Mouse (Mus musculus) stomach, embryonic 16.5 days (tissue): ENCODE measurements around the gene Sv2b. TPM values are rescaled to one million over a fixed set of nuclear protein-coding genes. Genes with fewer than 3 reads are reported as not detected.
"Not testable (repeated sequence)": the region's sequence is repeated elsewhere in the genome, so short reads cannot be mapped to it uniquely, and the experiment has no call there.

Source experiments
- ATAC-seq: fragments of 200-750 bp; cut with Nextera tagmentation; 2 replicates; pipeline ENCODE4 v1.8.0; 2017; ENCODE audit warnings: moderate number of reproducible peaks, moderate TSS enrichment; ENCODE audit not compliant: insufficient read depth, low FRiP score
- H3K27ac ChIP-seq: fragments of 300-500 bp; sonication (generic); 2 replicates; pipeline ENCODE4 v1.5.1; 2014; ENCODE audit warnings: low read length
- H3K27me3 ChIP-seq: fragments of 300-500 bp; sonication (generic); 2 replicates; pipeline ENCODE4 v1.6.1; 2014; ENCODE audit warnings: low read length, control low read depth, mixed read lengths; ENCODE audit not compliant: control insufficient read depth, insufficient read depth
- H3K36me3 ChIP-seq: fragments of 300-500 bp; sonication (generic); 2 replicates; pipeline ENCODE4 v1.6.1; 2014; ENCODE audit warnings: low read length; ENCODE audit not compliant: control insufficient read depth, insufficient read depth
- H3K4me1 ChIP-seq: fragments of 300-500 bp; sonication (generic); 2 replicates; pipeline ENCODE4 v1.6.1; 2014; ENCODE audit warnings: low read length, control low read depth, mixed read lengths; ENCODE audit not compliant: control insufficient read depth, insufficient read depth
- H3K4me2 ChIP-seq: fragments of 300-500 bp; sonication (generic); 2 replicates; pipeline ENCODE4 v1.6.1; 2014; ENCODE audit warnings: low read depth, low read length, mixed read lengths
- H3K4me3 ChIP-seq: fragments of 300-500 bp; sonication (generic); replicated peaks from 2 replicates; pipeline ENCODE4 v1.5.1; 2014; ENCODE audit warnings: mild to moderate bottlenecking, low read length
- H3K9ac ChIP-seq: fragments of 300-500 bp; sonication (generic); 2 replicates; pipeline ENCODE4 v1.6.1; 2014; ENCODE audit warnings: low read length
- H3K9me3 ChIP-seq: fragments of 300-500 bp; sonication (generic); replicated peaks from 2 replicates; pipeline ENCODE4 v1.6.1; 2016; ENCODE audit warnings: low read length, control low read depth; ENCODE audit not compliant: control insufficient read depth
- WGBS: fragments of 180-500 bp; shearing (Covaris S2); extraction: QIAGEN DNeasy Blood & Tissue Kit; methylation state at CpG from one replicate; pipeline ENCODE4 v1.1.7; 2014; 5-methylcytosine and 5-hydroxymethylcytosine counted together
- polyA plus RNA-seq: library from polyadenylated mRNA; unstranded; fragments of >200 nt; fragmentation: Nextera tagmentation; extraction: Ambion mirVana; gene quantifications from 2 replicates; pipeline ENCODE4 v1.2.1, GENCODE M21; 2015

Gene Sv2b
- polyA plus RNA-seq, 1 experiment from 2014 or later: 3.4 TPM

DNA sequence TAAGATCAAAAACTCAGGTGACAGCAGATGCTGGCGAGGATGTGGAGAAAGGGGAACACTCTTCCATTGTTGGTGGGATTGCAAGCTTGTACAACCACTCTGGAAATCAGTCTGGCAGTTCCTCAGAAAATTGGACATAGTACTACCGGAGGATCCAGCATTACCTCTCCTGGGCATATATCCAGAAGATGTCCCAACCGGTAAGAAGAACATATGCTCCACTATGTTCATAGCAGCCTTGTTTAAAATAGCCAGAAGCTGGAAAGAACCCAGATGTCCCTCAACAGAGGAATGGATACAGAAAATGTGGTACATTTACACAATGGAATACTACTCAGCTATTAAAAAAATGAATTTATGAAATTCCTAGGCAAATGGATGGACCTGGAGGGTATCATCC is 13.7 kb upstream of the Sv2b start:
- not testable (repeated sequence) for H3K27ac ChIP-seq, H3K4me1 ChIP-seq, H3K9ac ChIP-seq, H3K4me2 ChIP-seq, ATAC-seq, H3K27me3 ChIP-seq, H3K9me3 ChIP-seq, H3K4me3 ChIP-seq, H3K36me3 ChIP-seq
- WGBS: 80% methylated on average over 3 of the region's 3 CpGs

DNA sequence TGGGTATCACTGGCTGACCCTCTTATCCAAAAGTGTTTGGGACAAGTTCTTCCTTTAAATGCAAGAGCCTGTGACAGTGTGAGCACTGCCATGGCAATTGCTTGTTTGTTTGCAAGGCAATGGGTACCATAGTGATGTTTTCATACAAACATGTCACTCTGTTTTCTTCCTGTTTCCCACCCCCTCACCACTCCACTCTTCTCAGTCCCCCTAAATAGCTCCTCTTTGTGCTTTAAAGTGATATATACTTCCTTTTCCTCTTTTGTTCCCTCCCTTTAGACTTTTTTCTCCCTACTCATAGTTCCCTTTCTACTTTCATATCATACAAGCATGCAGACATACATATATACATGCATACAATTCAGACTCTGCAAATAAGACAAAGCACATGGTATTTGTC is 10.9 kb upstream of the Sv2b start:
- ATAC-seq: no peak
- Histone ChIP-seq H3K36me3 (no peaks in the 10 kb centered on the region), H3K4me3 (no peak overlapping the region), H3K27me3 (no peaks in the 10 kb centered on the region), H3K9ac (no peak overlapping the region), H3K4me2 (no peak overlapping the region), H3K9me3 (no peaks in the 10 kb centered on the region), H3K27ac (no peak overlapping the region), H3K4me1 (no peaks in the 10 kb centered on the region)

DNA sequence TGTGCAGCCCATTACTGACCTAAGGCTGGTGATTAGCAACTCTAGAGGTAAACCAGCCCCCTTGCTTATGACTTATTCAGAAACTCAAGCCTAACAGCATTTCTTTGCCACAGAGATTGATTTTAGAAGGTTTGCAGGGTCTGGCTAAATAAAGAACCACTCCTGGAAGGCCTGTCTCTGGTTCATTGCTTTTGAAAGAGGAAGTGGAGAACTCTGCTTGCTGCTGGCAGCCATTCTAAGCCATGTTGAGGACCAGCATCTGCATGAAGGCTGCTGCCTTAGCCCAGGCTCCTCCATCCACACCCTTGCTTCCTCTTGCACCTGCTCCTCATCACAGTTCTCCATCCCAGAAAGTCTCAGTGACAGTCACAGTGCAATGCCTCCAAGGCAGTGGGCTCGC is 9.3 kb upstream of the Sv2b start:
- Histone ChIP-seq H3K9ac (no peak overlapping the region), H3K27ac (no peak overlapping the region), H3K36me3 (no peaks in the 10 kb centered on the region), H3K4me1 (no peaks in the 10 kb centered on the region), H3K4me2 (no peak overlapping the region), H3K27me3 (no peaks in the 10 kb centered on the region), H3K4me3 (no peak overlapping the region), H3K9me3 (no peaks in the 10 kb centered on the region)
- no peak for ATAC-seq
- WGBS: 86% methylated on average over 1 of the region's 1 CpGs

DNA sequence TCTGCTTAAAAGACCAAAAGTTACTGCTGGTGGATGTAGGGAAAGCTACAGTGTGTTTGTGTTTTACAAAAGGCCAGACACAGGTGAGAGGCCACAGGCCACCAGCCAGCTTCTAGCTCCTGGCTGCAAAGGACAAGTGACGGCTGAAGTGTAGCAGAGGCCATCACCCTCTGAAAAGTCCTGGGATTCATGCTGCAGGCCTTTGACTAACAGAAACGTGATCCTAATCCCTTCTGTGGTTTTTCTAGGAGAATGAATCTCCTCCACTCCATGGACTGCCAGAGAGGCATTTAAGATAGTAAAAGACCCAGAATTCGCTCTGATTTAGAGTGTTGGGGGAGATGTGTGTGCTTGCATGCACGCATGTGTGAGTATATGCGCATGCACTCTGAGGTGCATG is 5.8 kb upstream of the Sv2b start:
- Histone ChIP-seq H3K27me3 (peaks cover 8% of the 10 kb centered on the region; the same call in 1 of the 2 replicates), H3K36me3 (no peaks in the 10 kb centered on the region), H3K9me3 (no peaks in the 10 kb centered on the region), H3K27ac (no peak overlapping the region), H3K4me3 (no peak overlapping the region), H3K9ac (no peak overlapping the region), H3K4me2 (no peak overlapping the region), H3K4me1 (no peaks in the 10 kb centered on the region)
- ATAC-seq: no peak
- WGBS: 66% methylated on average over 5 of the region's 5 CpGs

DNA sequence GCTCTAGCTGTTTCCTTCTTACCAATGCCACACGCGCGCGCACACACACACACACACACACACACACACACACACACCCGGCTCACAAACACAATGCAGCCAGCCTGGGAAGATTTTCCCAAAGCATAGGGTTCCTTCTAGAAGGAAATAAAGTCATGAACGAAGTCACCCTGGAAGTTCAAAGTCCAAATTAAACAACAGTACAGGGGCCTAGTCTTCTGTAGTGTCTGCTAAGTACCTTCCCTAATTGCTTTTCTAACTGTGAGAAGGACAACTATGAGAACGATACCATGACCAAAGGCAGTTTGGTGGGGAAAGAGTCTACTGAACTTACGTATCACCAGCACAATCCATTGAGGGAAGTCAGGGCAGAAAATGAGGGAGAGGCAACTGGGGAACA is 508 bp upstream of the Sv2b start:
- 83% methylated on average over 8 of the region's 8 CpGs for WGBS
- H3K27ac ChIP-seq: no peak overlapping the region
- H3K4me1 ChIP-seq: peaks cover 3% of the 10 kb centered on the region
- ATAC-seq: no peak
- H3K4me2 ChIP-seq: no peak overlapping the region
- H3K27me3 ChIP-seq: peaks cover 22% of the 10 kb centered on the region
- H3K36me3 ChIP-seq: no peaks in the 10 kb centered on the region
- H3K9me3 ChIP-seq: no peaks in the 10 kb centered on the region
- no peak overlapping the region for H3K9ac ChIP-seq
- no peak overlapping the region for H3K4me3 ChIP-seq

DNA sequence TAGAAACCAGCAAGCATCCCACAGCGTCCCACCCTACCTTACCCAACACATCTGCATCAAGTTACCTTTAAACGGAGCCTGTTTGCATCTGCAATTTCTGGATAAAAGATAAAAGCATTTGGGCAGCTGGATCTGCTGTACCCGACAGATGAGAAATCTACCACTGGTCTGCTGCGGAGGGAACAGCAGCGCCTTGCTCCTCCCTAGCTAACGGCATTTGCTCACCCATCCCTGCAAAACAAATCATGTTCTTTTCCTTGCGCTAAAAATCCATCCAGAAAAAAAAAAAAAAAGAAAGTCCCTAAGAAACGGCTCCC is 964 bp downstream of the Sv2b start:
- Histone ChIP-seq H3K27me3 (peaks cover 22% of the 10 kb centered on the region), H3K27ac (no peak overlapping the region), H3K36me3 (no peaks in the 10 kb centered on the region), H3K4me1 (peaks cover 3% of the 10 kb centered on the region), H3K9ac (peak overlapping the region; percentile 48; the same call in 1 of the 2 replicates), H3K4me3 (peak overlapping the region; percentile 40), H3K9me3 (no peaks in the 10 kb centered on the region), H3K4me2 (peak overlapping the region; percentile 52)
- WGBS: 4% methylated on average over 8 of the region's 8 CpGs
- ATAC-seq: no peak

DNA sequence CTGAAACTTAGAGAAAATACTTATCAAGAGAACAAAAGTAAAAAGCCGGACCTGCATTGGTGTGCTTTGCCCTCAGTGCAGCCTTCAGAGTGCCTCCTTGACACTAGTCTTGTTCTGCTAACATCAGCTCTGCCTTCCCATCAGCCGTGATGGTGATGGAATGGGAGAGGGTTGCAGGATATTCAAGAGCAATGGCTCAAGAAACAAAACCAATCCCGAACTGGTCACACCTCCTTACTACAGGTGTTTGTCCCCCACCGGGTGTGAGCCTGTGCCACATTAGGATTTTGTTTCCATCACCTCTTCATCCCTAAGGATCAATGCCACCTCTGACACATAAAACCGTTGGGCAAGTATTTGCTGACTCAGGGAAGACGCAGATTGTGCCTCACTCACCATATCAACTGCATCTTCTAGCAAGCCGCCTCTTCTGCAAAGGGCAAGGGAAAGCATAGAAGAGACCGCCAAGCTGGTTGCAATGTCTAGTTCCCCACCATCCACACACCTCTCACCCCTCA is 1.4 kb downstream of the Sv2b start:
- WGBS: 51% methylated on average over 8 of the region's 8 CpGs
- H3K4me3 ChIP-seq: peak overlapping the region; percentile 40
- H3K9me3 ChIP-seq: no peaks in the 10 kb centered on the region

DNA sequence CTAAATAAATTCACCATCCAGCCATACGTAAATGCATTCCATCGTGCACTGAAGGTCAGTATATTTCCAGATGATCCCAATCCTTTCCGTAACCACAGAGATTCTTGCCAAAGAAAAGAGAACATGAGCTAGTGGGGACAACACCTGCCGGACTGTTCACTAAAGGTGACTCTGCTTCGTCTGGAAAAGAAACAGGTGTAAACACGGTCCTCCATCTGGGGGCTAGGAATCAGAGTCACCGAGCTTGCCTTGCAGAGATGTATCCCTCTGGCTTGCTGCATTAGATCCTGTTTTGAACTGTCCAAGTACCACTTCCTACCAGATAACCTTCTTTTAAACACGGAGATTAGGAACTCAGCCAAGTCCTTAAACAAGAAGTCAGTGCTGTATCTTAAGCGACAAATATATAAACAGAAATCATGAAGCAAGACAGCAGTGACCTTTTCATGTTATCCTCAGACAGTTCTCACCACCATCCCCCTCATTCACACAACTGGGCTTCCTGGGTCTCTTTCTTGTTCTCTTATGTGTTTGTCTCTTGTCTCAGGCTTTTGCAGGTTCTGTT is 3.1 kb downstream of the Sv2b start:
- Histone ChIP-seq H3K9ac (no peak overlapping the region), H3K27ac (no peak overlapping the region), H3K4me1 (peaks cover 3% of the 10 kb centered on the region), H3K4me2 (no peak overlapping the region), H3K4me3 (no peak overlapping the region), H3K36me3 (no peaks in the 10 kb centered on the region), H3K27me3 (peaks cover 22% of the 10 kb centered on the region), H3K9me3 (no peaks in the 10 kb centered on the region)
- WGBS: 43% methylated on average over 9 of the region's 9 CpGs
- no peak for ATAC-seq

More for the DNA sequence above, 1.4 kb downstream of the Sv2b start:
- Histone ChIP-seq H3K9ac (peak overlapping the region; percentile 48; the same call in 1 of the 2 replicates), H3K4me1 (peaks cover 3% of the 10 kb centered on the region), H3K36me3 (no peaks in the 10 kb centered on the region), H3K4me2 (peak overlapping the region; percentile 52), H3K27ac (no peak overlapping the region), H3K27me3 (peaks cover 22% of the 10 kb centered on the region)
- no peak for ATAC-seq

DNA sequence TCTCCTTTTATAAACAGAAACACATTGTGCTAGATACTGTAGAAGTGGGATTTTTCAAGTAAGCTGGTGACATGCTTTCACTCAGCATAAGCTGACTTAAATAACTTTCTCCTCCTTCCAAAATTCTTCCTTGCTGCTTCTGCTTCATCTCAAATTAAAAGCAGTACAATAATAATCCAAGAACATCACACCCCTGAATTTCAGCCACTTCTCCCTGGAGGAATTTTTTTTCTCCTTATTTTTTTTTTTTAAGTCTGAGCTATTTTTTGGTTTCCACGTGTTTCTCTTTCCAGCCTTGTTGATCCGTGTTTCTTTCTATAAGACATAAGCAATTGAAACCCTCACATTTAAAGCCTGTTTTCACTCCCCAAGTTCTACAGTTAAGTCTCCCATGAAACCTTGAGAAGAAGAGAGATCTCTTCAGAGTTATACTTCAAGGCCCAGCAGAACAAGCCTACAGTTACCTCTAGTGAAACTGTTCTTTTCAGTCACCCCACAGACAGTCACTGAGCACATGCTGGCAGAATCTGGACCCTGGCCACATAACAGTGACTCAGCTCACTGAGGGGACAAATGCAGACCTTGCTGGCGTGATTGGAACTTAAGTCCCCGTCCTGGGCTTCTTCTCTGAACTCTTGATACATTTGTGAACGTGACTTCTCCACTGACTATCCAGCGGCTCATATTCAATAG is 6.4 kb downstream of the Sv2b start:
- no peak for ATAC-seq
- 75% methylated on average over 6 of the region's 6 CpGs for WGBS

More for the DNA sequence above, 6.4 kb downstream of the Sv2b start:
- Histone ChIP-seq H3K27me3 (peaks cover 4% of the 10 kb centered on the region), H3K9me3 (no peaks in the 10 kb centered on the region), H3K4me3 (no peak overlapping the region), H3K4me1 (no peaks in the 10 kb centered on the region), H3K9ac (no peak overlapping the region), H3K36me3 (no peaks in the 10 kb centered on the region), H3K27ac (no peak overlapping the region), H3K4me2 (no peak overlapping the region)
